ENCODE assay signal across 13 mouse cellular contexts in the genomic region with DNA sequence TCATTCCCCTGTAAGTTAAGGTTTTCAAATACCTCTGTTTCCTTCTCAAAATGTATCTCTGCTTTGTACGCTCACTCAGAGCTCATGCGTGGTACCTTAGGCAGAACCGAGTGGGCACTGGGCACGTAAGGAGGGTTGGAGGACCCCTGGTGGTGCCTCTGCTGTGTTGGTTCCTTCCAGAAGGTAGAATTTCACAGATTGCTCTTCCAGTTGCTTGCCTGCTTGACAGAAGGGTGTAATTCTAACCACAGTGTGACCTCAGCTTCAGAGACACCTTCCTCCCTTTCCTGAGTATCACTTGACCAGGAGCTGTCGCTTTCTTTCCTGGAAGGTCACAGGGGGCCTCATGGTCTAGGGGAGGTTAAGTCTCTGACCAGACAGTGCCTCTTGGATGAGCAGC.
DNase-seq lines count a peak whose midpoint lies in the region; ATAC-seq lines count a peak whose summit lies in the region.
"Had no signal": no experiment of that assay in that cellular context is flagged by ENCODE, and none has a peak within 500 bp of the region (broad histone marks: within the 10 kb centered on the region; RNA-seq: fewer than 3 reads in every experiment).

No protein-coding gene starts in this region.

- peak overlapping the region; percentile 88 for H3K9ac ChIP-seq in heart, embryonic 14.5 days (ENCODE audit: low read length)
- no peak overlapping the region for H3K9ac ChIP-seq in forebrain, embryonic 14.5 days (ENCODE audit: low read length)
- H3K9ac ChIP-seq: liver, embryonic 15.5 days had no signal

- ATAC-seq in heart, embryonic 14.5 days (ENCODE audit: insufficient number of reproducible peaks, insufficient read depth, low FRiP score, low read depth) = no peak
- no peak for ATAC-seq in forebrain, embryonic 14.5 days
- ATAC-seq: CD4-positive, CD25-positive, alpha-beta regulatory T cell, adult 4 months had no signal

- intact Hi-C loops in heart, postnatal 25 days (cut with DNase I) = no loop called here
- intact Hi-C loops in left cerebral cortex, postnatal 25 days (cut with DNase I) = no loop called here

- no peaks in the 10 kb centered on the region for H3K9me3 ChIP-seq in heart, embryonic 14.5 days (ENCODE audit: control insufficient read depth, low read length)
- H3K9me3 ChIP-seq in embryonic facial prominence, embryonic 10.5 days = no peaks in the 10 kb centered on the region
- H3K9me3 ChIP-seq in forebrain, embryonic 14.5 days (replicated peaks; ENCODE audit: control insufficient read depth, low read length) = no peaks in the 10 kb centered on the region
- H3K9me3 ChIP-seq: liver, embryonic 15.5 days had no signal

- WGBS in heart, embryonic 14.5 days = 45% methylated on average over 5 of the region's 5 CpGs
- 49% methylated on average over 5 of the region's 5 CpGs for WGBS in embryonic facial prominence, embryonic 10.5 days
- WGBS in forebrain, embryonic 14.5 days = 77% methylated on average over 5 of the region's 5 CpGs

- H3K36me3 ChIP-seq in heart, embryonic 14.5 days (ENCODE audit: control insufficient read depth, insufficient read depth, low read length) = peaks cover 10% of the 10 kb centered on the region; the same call in 1 of the 2 replicates
- H3K36me3 ChIP-seq in embryonic facial prominence, embryonic 10.5 days (replicated peaks) = 0 out of 2 replicates have a peak, but pooled peaks cover 15% of the 10 kb centered on the region
- H3K36me3 ChIP-seq in forebrain, embryonic 14.5 days (ENCODE audit: control insufficient read depth, insufficient read depth, low read length) = no peaks in the 10 kb centered on the region
- H3K36me3 ChIP-seq: liver, embryonic 15.5 days had no signal

- peak overlapping the region; percentile 24 to 54; a peak in 2 of 4 replicates for H3K27ac ChIP-seq in heart, embryonic 14.5 days (replicated peaks in 1 of 2; ENCODE audit: control insufficient read depth in 1 of 2, insufficient read depth in 1 of 2, low read depth in 2 of 2, low read length in 2 of 2)
- H3K27ac ChIP-seq in embryonic facial prominence, embryonic 10.5 days (replicated peaks) = no peak overlapping the region
- no peak overlapping the region for H3K27ac ChIP-seq in forebrain, embryonic 14.5 days (ENCODE audit: low read depth, low read length)
- H3K27ac ChIP-seq: liver, embryonic 15.5 days had no signal

- H3K27me3 ChIP-seq in heart, embryonic 14.5 days (ENCODE audit: control insufficient read depth, insufficient read depth, low read length) = no peaks in the 10 kb centered on the region
- H3K27me3 ChIP-seq in embryonic facial prominence, embryonic 10.5 days (replicated peaks; ENCODE audit: low read depth, poor library complexity, severe bottlenecking) = no peaks in the 10 kb centered on the region
- no peaks in the 10 kb centered on the region for H3K27me3 ChIP-seq in forebrain, embryonic 14.5 days (replicated peaks; ENCODE audit: control insufficient read depth, insufficient read depth, low read length)

- peak overlapping the region in 1 of 2 experiments; percentile 65; a peak in 1 of 4 replicates for H3K4me3 ChIP-seq in heart, embryonic 14.5 days (ENCODE audit: control insufficient read depth in 1 of 2, insufficient read depth in 1 of 2, low read depth in 1 of 2, low read length in 2 of 2)
- peak overlapping the region; percentile 83; the same call in 1 of the 2 replicates for H3K4me3 ChIP-seq in embryonic facial prominence, embryonic 10.5 days
- no peak overlapping the region for H3K4me3 ChIP-seq in forebrain, embryonic 14.5 days (ENCODE audit: low read depth, low read length)
- H3K4me3 ChIP-seq: liver, embryonic 15.5 days had no signal

- peaks cover 24 to 56% of the 10 kb centered on the region in 2 experiments for H3K4me1 ChIP-seq in heart, embryonic 14.5 days (ENCODE audit: control insufficient read depth in 2 of 2, insufficient read depth in 2 of 2, low read length in 2 of 2)
- H3K4me1 ChIP-seq in embryonic facial prominence, embryonic 10.5 days = peaks cover 77% of the 10 kb centered on the region
- H3K4me1 ChIP-seq in forebrain, embryonic 14.5 days (ENCODE audit: control insufficient read depth, insufficient read depth, low read length) = peaks cover 24% of the 10 kb centered on the region
- H3K4me1 ChIP-seq: liver, embryonic 15.5 days had no signal

- H3K4me2 ChIP-seq in heart, embryonic 14.5 days (ENCODE audit: low read length) = peak overlapping the region; percentile 78
- no peak overlapping the region; the same call in 1 of the 2 replicates for H3K4me2 ChIP-seq in forebrain, embryonic 14.5 days (ENCODE audit: low read length)
- H3K4me2 ChIP-seq: liver, embryonic 15.5 days had no signal

- DNase-seq in heart, postnatal 25 days (ENCODE audit: low spot score) = no peak
- peak; percentile 31 to 43 for DNase-seq in kidney, postnatal 4 days
- no peak for DNase-seq in kidney, postnatal 14 days
- no peak for DNase-seq in embryonic facial prominence, embryonic 10.5 days (ENCODE audit: low spot score)
- peak; percentile 8 for DNase-seq in forebrain, embryonic 14.5 days (ENCODE audit: low spot score)
- DNase-seq in left cerebral cortex, postnatal 25 days (ENCODE audit: low spot score in 2 of 2) = no peak
- no peak for DNase-seq in gastrocnemius, adult 18-20 months (ENCODE audit: low spot score)
- DNase-seq: cerebellum, adult 18-20 months; gastrocnemius, postnatal 14 days; layer of hippocampus, adult 9-11 months had no signal

Comparison
In these comparisons a context has a peak if more than half of its experiments do, and no peak if none do; other contexts are left out.
1. DNase-seq: peak in kidney, postnatal 4 days (2 of 2) and forebrain, embryonic 14.5 days (single experiment); none in heart, postnatal 25 days (single experiment), kidney, postnatal 14 days (single experiment), embryonic facial prominence, embryonic 10.5 days (single experiment), left cerebral cortex, postnatal 25 days (0 of 2) and gastrocnemius, adult 18-20 months (single experiment).
2. H3K27ac ChIP-seq: peak in heart, embryonic 14.5 days (2 of 2); none in embryonic facial prominence, embryonic 10.5 days (single experiment) and forebrain, embryonic 14.5 days (single experiment).